8 mouse cellular contexts compared by ENCODE assay signal in genomic region chr16:18052731-18053202, GRCm38 (mm10). TPM values are rescaled to one million over a fixed set of nuclear protein-coding genes. Genes with fewer than 3 reads are reported as not detected.
A peak's percentile ranks its signal among the peaks of the same experiment; 100 is the strongest.
DNase-seq lines count a peak whose midpoint lies in the region; ATAC-seq and TF ChIP-seq lines count a peak whose summit lies in the region.

Gene Dgcr6 (plus strand): TSS chr16:18052860.

- H3K4me2 ChIP-seq in hindbrain, postnatal 0 days (ENCODE audit: low read depth, low read length): peak within 1 kb of the TSS; percentile 26

- peak; percentile 40 for ATAC-seq in activated CD4-positive, CD25-positive, alpha-beta regulatory T cell, adult 4 months
- ATAC-seq in common myeloid progenitor, adult 5-6 weeks (replicated peaks; ENCODE audit: low read depth, poor library complexity, severe bottlenecking): peak; percentile 66
- peak; percentile 90 for ATAC-seq in hindbrain, postnatal 0 days

- H3K36me3 ChIP-seq in hindbrain, postnatal 0 days (ENCODE audit: insufficient read depth, low read length): no peaks in the 10 kb centered on the region

- H3K9me3 ChIP-seq in hindbrain, postnatal 0 days (ENCODE audit: low read length): no peaks in the 10 kb centered on the region

- no peak within 1 kb of the TSS for H3K9ac ChIP-seq in hindbrain, postnatal 0 days (replicated peaks; ENCODE audit: low read length)

- TF ChIP-seq CTCF in hindbrain, postnatal 0 days (IDR thresholded peaks at IDR 0.05; ENCODE audit: low read depth): peak; percentile 96

- H3K27ac ChIP-seq in hindbrain, postnatal 0 days: peak within 1 kb of the TSS; percentile 65; the same call in 1 of the 2 replicates

- H3K27me3 ChIP-seq in hindbrain, postnatal 0 days (ENCODE audit: insufficient read depth, low read length): no peaks in the 10 kb centered on the region

- no peaks in the 10 kb centered on the region for H3K4me1 ChIP-seq in hindbrain, postnatal 0 days (ENCODE audit: insufficient read depth, low read length)

- DNase-seq in gastrocnemius, postnatal 10 days: peak; percentile 90
- peak; percentile 93 for DNase-seq in hindbrain, postnatal 0 days (ENCODE audit: low spot score)
- peak; percentile 80 to 86 for DNase-seq in left cerebral cortex, adult 18-20 months (ENCODE audit: low spot score in 2 of 2)
- DNase-seq in lung, postnatal 4 days: peak; percentile 78
- peak; percentile 79 to 81 for DNase-seq in right cerebral cortex, adult 2 months (ENCODE audit: low spot score in 2 of 2)
- DNase-seq in urinary bladder, postnatal 25 days (ENCODE audit: low spot score): peak; percentile 82

- H3K4me3 ChIP-seq in hindbrain, postnatal 0 days (ENCODE audit: low read length): no peak within 1 kb of the TSS

- 10% methylated on average over 11 of the region's 11 CpGs for WGBS in hindbrain, postnatal 0 days

RNA-seq across cellular contexts. Expression of gene Dgcr6, which starts in this region (rescaled TPM):
- 10 to 100 TPM; 15.6 to 19.7 TPM for polyA plus RNA-seq in activated CD4-positive, CD25-positive, alpha-beta regulatory T cell, adult 4 months (2017; shearing (Covaris generic))
- total RNA-seq in common myeloid progenitor, adult 5-6 weeks (2017): 17.8 and 20.9 TPM in 2 replicates
- 10 to 100 TPM; 25.8 to 28.8 TPM for total RNA-seq in gastrocnemius, postnatal 10 days (2021)
- total RNA-seq in hindbrain, postnatal 0 days (2014; rRNA removed): 59.5 and 74.4 TPM in 2 replicates
- polyA plus RNA-seq in hindbrain, postnatal 0 days (2015; fragmentation: Nextera tagmentation; extraction: Ambion mirVana): 169 and 173 TPM in 2 replicates
- total RNA-seq in left cerebral cortex, adult 18-20 months (2021): 10 to 100 TPM; 90.4 to 92.7 TPM

Comparison
In these comparisons a context has a peak if more than half of its experiments do, and no peak if none do; other contexts are left out.
1. ATAC-seq: peak in every context shown above with its lines; median percentile 90 in hindbrain, postnatal 0 days; 66 in common myeloid progenitor, adult 5-6 weeks; 40 in activated CD4-positive, CD25-positive, alpha-beta regulatory T cell, adult 4 months.